Mouse (Mus musculus) heart, embryonic 13.5 days (tissue): Measurements from ENCODE around the gene Pik3r5. TPM values are rescaled to one million over a fixed set of nuclear protein-coding genes. Genes with fewer than 3 reads are reported as not detected.
A peak's percentile ranks its signal among the peaks of the same experiment; 100 is the strongest.

Experiments
- ATAC-seq: fragments of 200-750 bp; cut with Nextera tagmentation; 2 replicates; pipeline ENCODE4 v1.8.0; 2017; ENCODE audit warnings: moderate TSS enrichment; ENCODE audit not compliant: insufficient number of reproducible peaks, low FRiP score, low TSS enrichment; ENCODE audit errors: extremely low read depth
- H3K27ac ChIP-seq: fragments of 300-500 bp; sonication (generic); replicated peaks from 2 replicates; pipeline ENCODE4 v1.5.1; 2015; ENCODE audit warnings: moderate library complexity, mild to moderate bottlenecking, inconsistent platforms
- H3K27me3 ChIP-seq: fragments of 300-500 bp; sonication (generic); replicated peaks from 2 replicates; pipeline ENCODE4 v1.6.1; 2015; ENCODE audit warnings: mild to moderate bottlenecking, inconsistent platforms
- H3K36me3 ChIP-seq: fragments of 300-500 bp; sonication (generic); 2 replicates; pipeline ENCODE4 v1.6.1; 2015; ENCODE audit warnings: mild to moderate bottlenecking, inconsistent platforms
- H3K4me1 ChIP-seq: fragments of 300-500 bp; sonication (generic); 2 replicates; pipeline ENCODE4 v1.6.1; 2015; ENCODE audit warnings: inconsistent platforms
- H3K4me2 ChIP-seq: fragments of 300-500 bp; sonication (generic); 2 replicates; pipeline ENCODE4 v1.6.1; 2015; ENCODE audit warnings: inconsistent platforms, mild to moderate bottlenecking, moderate library complexity
- H3K4me3 ChIP-seq: fragments of 300-500 bp; sonication (generic); 2 replicates; pipeline ENCODE4 v1.5.1; 2015; ENCODE audit warnings: moderate library complexity, mild to moderate bottlenecking, inconsistent platforms
- H3K9ac ChIP-seq: fragments of 300-500 bp; sonication (generic); 2 replicates; pipeline ENCODE4 v1.6.1; 2015; ENCODE audit warnings: inconsistent platforms, mild to moderate bottlenecking, moderate library complexity
- H3K9me3 ChIP-seq: fragments of 300-500 bp; sonication (generic); 2 replicates; pipeline ENCODE4 v1.6.1; 2016; ENCODE audit warnings: inconsistent platforms
- WGBS: fragments of 180-500 bp; shearing (Covaris S2); methylation state at CpG from one replicate; pipeline ENCODE4 v1.1.7; 2015; ENCODE audit warnings: mixed read lengths; 5-methylcytosine and 5-hydroxymethylcytosine counted together
- polyA plus RNA-seq: library from polyadenylated mRNA; unstranded; fragments of >200 nt; fragmentation: Nextera tagmentation; extraction: Ambion mirVana; gene quantifications from 2 replicates; pipeline ENCODE4 v1.2.1, GENCODE M21; 2015

Gene Pik3r5
- polyA plus RNA-seq, 1 experiment from 2014 or later, result 0.39 TPM

GRCm38 (mm10) chr11:68502902-68503629 lies 71.1 kb downstream of the Pik3r5 start, which contains the start of gene Pik3r6:
TSS of gene Pik3r6 (plus strand) at chr11:68503019.
- Histone ChIP-seq H3K27me3 (peaks cover 25% of the 10 kb centered on the region; the same call in 1 of the 2 replicates), H3K9me3 (no peaks in the 10 kb centered on the region), H3K4me3 (peak within 1 kb of the TSS; percentile 33), H3K4me1 (peaks cover 16% of the 10 kb centered on the region), H3K9ac (0 out of 2 replicates have a peak within 1 kb of the TSS, but pooled peaks have one; percentile 37), H3K36me3 (no peaks in the 10 kb centered on the region), H3K4me2 (peak within 1 kb of the TSS; percentile 46), H3K27ac (no peak within 1 kb of the TSS)
- ATAC-seq, result no peak
- WGBS, result 78% methylated on average over 8 of the region's 8 CpGs

- WGBS, result 72% methylated on average over 11 of the region's 11 CpGs
- H3K4me1 ChIP-seq, result peaks cover 16% of the 10 kb centered on the region
- ATAC-seq, result no peak
These were observed 73.0 kb downstream of the Pik3r5 start for GRCm38 (mm10) chr11:68504913-68505312.

GRCm38 (mm10) chr11:68507246-68507645 lies 75.3 kb downstream of the Pik3r5 start:
- H3K4me3 ChIP-seq, result no peak overlapping the region
- WGBS, result 73% methylated on average over 7 of the region's 7 CpGs
- H3K36me3 ChIP-seq, result no peaks in the 10 kb centered on the region
- H3K9ac ChIP-seq, result no peak overlapping the region
- H3K9me3 ChIP-seq, result no peaks in the 10 kb centered on the region
- H3K4me1 ChIP-seq, result no peaks in the 10 kb centered on the region
- H3K27me3 ChIP-seq, result 0 out of 2 replicates have a peak, but pooled peaks cover 17% of the 10 kb centered on the region
- no peak overlapping the region for H3K27ac ChIP-seq
- ATAC-seq, result no peak
- no peak overlapping the region for H3K4me2 ChIP-seq

More at GRCm38 (mm10) chr11:68504913-68505312, 73.0 kb downstream of the Pik3r5 start:
- Histone ChIP-seq H3K9ac (no peak overlapping the region), H3K36me3 (no peaks in the 10 kb centered on the region), H3K27me3 (peaks cover 25% of the 10 kb centered on the region; the same call in 1 of the 2 replicates), H3K27ac (no peak overlapping the region), H3K4me2 (no peak overlapping the region), H3K4me3 (no peak overlapping the region), H3K9me3 (no peaks in the 10 kb centered on the region)

GRCm38 (mm10) chr11:68508619-68509018 lies 76.7 kb downstream of the Pik3r5 start:
- H3K36me3 ChIP-seq, result no peaks in the 10 kb centered on the region
- WGBS, result 60% methylated on average over 5 of the region's 5 CpGs
- no peak overlapping the region for H3K4me2 ChIP-seq

GRCm38 (mm10) chr11:68509194-68509593 lies 77.3 kb downstream of the Pik3r5 start:
- no peaks in the 10 kb centered on the region for H3K36me3 ChIP-seq
- H3K9me3 ChIP-seq, result no peaks in the 10 kb centered on the region
- 0 out of 2 replicates have a peak, but pooled peaks cover 3% of the 10 kb centered on the region for H3K27me3 ChIP-seq
- H3K9ac ChIP-seq, result no peak overlapping the region
- H3K4me2 ChIP-seq, result no peak overlapping the region
- no peak for ATAC-seq
- 45% methylated on average over 2 of the region's 2 CpGs for WGBS
- no peak overlapping the region for H3K4me3 ChIP-seq
- no peaks in the 10 kb centered on the region for H3K4me1 ChIP-seq
- H3K27ac ChIP-seq, result no peak overlapping the region

More at GRCm38 (mm10) chr11:68508619-68509018, 76.7 kb downstream of the Pik3r5 start:
- Histone ChIP-seq H3K9ac (no peak overlapping the region), H3K27ac (no peak overlapping the region), H3K4me1 (no peaks in the 10 kb centered on the region), H3K9me3 (no peaks in the 10 kb centered on the region), H3K27me3 (0 out of 2 replicates have a peak, but pooled peaks cover 6% of the 10 kb centered on the region), H3K4me3 (no peak overlapping the region)
- no peak for ATAC-seq

- no peaks in the 10 kb centered on the region for H3K4me1 ChIP-seq
- no peak overlapping the region for H3K27ac ChIP-seq
- no peaks in the 10 kb centered on the region for H3K36me3 ChIP-seq
- H3K4me3 ChIP-seq, result no peak overlapping the region
- 48% methylated on average over 3 of the region's 3 CpGs for WGBS
- H3K9me3 ChIP-seq, result peaks cover 4% of the 10 kb centered on the region; the same call in 1 of the 2 replicates
- H3K4me2 ChIP-seq, result no peak overlapping the region
- ATAC-seq, result no peak
- H3K27me3 ChIP-seq, result no peaks in the 10 kb centered on the region
- H3K9ac ChIP-seq, result no peak overlapping the region
These were observed 82.0 kb downstream of the Pik3r5 start for GRCm38 (mm10) chr11:68513969-68514368.

GRCm38 (mm10) chr11:68519362-68519761 lies 87.4 kb downstream of the Pik3r5 start:
- no peaks in the 10 kb centered on the region for H3K27me3 ChIP-seq
- H3K9ac ChIP-seq, result no peak overlapping the region
- H3K36me3 ChIP-seq, result no peaks in the 10 kb centered on the region
- H3K27ac ChIP-seq, result no peak overlapping the region
- peaks cover 5% of the 10 kb centered on the region; the same call in 1 of the 2 replicates for H3K9me3 ChIP-seq
- ATAC-seq, result no peak
- H3K4me1 ChIP-seq, result no peaks in the 10 kb centered on the region
- H3K4me2 ChIP-seq, result no peak overlapping the region
- H3K4me3 ChIP-seq, result no peak overlapping the region
- 86% methylated on average over 4 of the region's 4 CpGs for WGBS

- H3K27me3 ChIP-seq, result no peaks in the 10 kb centered on the region
- H3K36me3 ChIP-seq, result no peaks in the 10 kb centered on the region
- WGBS, result 82% methylated on average over 5 of the region's 5 CpGs
- H3K27ac ChIP-seq, result no peak overlapping the region
- ATAC-seq, result no peak
- peaks cover 5% of the 10 kb centered on the region; the same call in 1 of the 2 replicates for H3K9me3 ChIP-seq
- H3K4me2 ChIP-seq, result no peak overlapping the region
- H3K4me1 ChIP-seq, result no peaks in the 10 kb centered on the region
- no peak overlapping the region for H3K4me3 ChIP-seq
- H3K9ac ChIP-seq, result no peak overlapping the region
These were observed 87.9 kb downstream of the Pik3r5 start for GRCm38 (mm10) chr11:68519815-68520214.

- 67% methylated on average over 2 of the region's 2 CpGs for WGBS
- ATAC-seq, result no peak
- H3K27ac ChIP-seq, result no peak overlapping the region
- H3K4me2 ChIP-seq, result no peak overlapping the region
- no peak overlapping the region for H3K9ac ChIP-seq
- peaks cover 5% of the 10 kb centered on the region; the same call in 1 of the 2 replicates for H3K9me3 ChIP-seq
- H3K4me1 ChIP-seq, result no peaks in the 10 kb centered on the region
- H3K4me3 ChIP-seq, result no peak overlapping the region
- no peaks in the 10 kb centered on the region for H3K27me3 ChIP-seq
- H3K36me3 ChIP-seq, result no peaks in the 10 kb centered on the region
These were observed 88.5 kb downstream of the Pik3r5 start for GRCm38 (mm10) chr11:68520439-68520838.

GRCm38 (mm10) chr11:68521352-68521751 lies 89.4 kb downstream of the Pik3r5 start:
- Histone ChIP-seq H3K4me2 (no peak overlapping the region), H3K4me3 (no peak overlapping the region), H3K4me1 (no peaks in the 10 kb centered on the region), H3K27ac (no peak overlapping the region), H3K27me3 (no peaks in the 10 kb centered on the region), H3K9me3 (peaks cover 5% of the 10 kb centered on the region; the same call in 1 of the 2 replicates), H3K9ac (no peak overlapping the region), H3K36me3 (no peaks in the 10 kb centered on the region)
- 74% methylated on average over 5 of the region's 5 CpGs for WGBS
- no peak for ATAC-seq

- no peak for ATAC-seq
- 64% methylated on average over 4 of the region's 4 CpGs for WGBS
These were observed 94.5 kb downstream of the Pik3r5 start for GRCm38 (mm10) chr11:68526441-68526840.

More at GRCm38 (mm10) chr11:68526441-68526840, 94.5 kb downstream of the Pik3r5 start:
- H3K27ac ChIP-seq, result no peak overlapping the region
- no peak overlapping the region for H3K4me2 ChIP-seq
- H3K9me3 ChIP-seq, result no peaks in the 10 kb centered on the region
- H3K4me1 ChIP-seq, result no peaks in the 10 kb centered on the region; the same call in 1 of the 2 replicates
- H3K36me3 ChIP-seq, result no peaks in the 10 kb centered on the region
- H3K27me3 ChIP-seq, result peaks cover 29% of the 10 kb centered on the region
- H3K9ac ChIP-seq, result no peak overlapping the region
- no peak overlapping the region for H3K4me3 ChIP-seq
